Mouse (Mus musculus) liver, postnatal 0 days (tissue): ENCODE measurements around the gene Plekhm3. TPM values are rescaled to one million over a fixed set of nuclear protein-coding genes. Genes with fewer than 3 reads are reported as not detected.

Experiments
- ATAC-seq: fragments of 200-750 bp; cut with Nextera tagmentation; 2 replicates; pipeline ENCODE4 v1.8.0; 2017; ENCODE audit warnings: mild to moderate bottlenecking, moderate library complexity
- DNase-seq: peaks from one replicate; pipeline ENCODE4 v3.0.0-alpha.2; 2016
- H3K27ac ChIP-seq: fragments of 300-500 bp; sonication (generic); 2 replicates; pipeline ENCODE4 v1.5.1; 2014; ENCODE audit warnings: antibody characterized with exemption, moderate library complexity, mild to moderate bottlenecking, low read depth
- H3K27me3 ChIP-seq: fragments of 300-500 bp; sonication (generic); 2 replicates; pipeline ENCODE4 v1.6.1; 2014; ENCODE audit warnings: low read length, control low read depth, mixed read lengths; ENCODE audit not compliant: insufficient read depth
- H3K36me3 ChIP-seq: fragments of 300-500 bp; sonication (generic); replicated peaks from 2 replicates; pipeline ENCODE4 v1.6.1; 2014; ENCODE audit warnings: mild to moderate bottlenecking, control low read depth, low read length, moderate library complexity, mixed read lengths; ENCODE audit not compliant: insufficient read depth
- H3K4me1 ChIP-seq: fragments of 300-500 bp; sonication (generic); 2 replicates; pipeline ENCODE4 v1.6.1; 2014; ENCODE audit warnings: antibody characterized with exemption, mild to moderate bottlenecking, control low read depth; ENCODE audit not compliant: insufficient read depth
- H3K4me2 ChIP-seq: fragments of 300-500 bp; sonication (generic); 2 replicates; pipeline ENCODE4 v1.6.1; 2014; ENCODE audit warnings: low read depth, mild to moderate bottlenecking, low read length, moderate library complexity, mixed read lengths
- H3K4me3 ChIP-seq: fragments of 300-500 bp; sonication (generic); 2 replicates; pipeline ENCODE4 v1.5.1; 2014; ENCODE audit warnings: low read depth, low read length
- H3K9ac ChIP-seq: fragments of 300-500 bp; sonication (generic); replicated peaks from 2 replicates; pipeline ENCODE4 v1.6.1; 2014; ENCODE audit warnings: mild to moderate bottlenecking, moderate library complexity
- H3K9me3 ChIP-seq: fragments of 300-500 bp; sonication (generic); 2 replicates; pipeline ENCODE4 v1.6.1; 2016; ENCODE audit warnings: mild to moderate bottlenecking, control low read depth, low read length, mixed read lengths
- CTCF ChIP-seq: sonication (generic); IDR thresholded peaks from 2 replicates; pipeline ENCODE4 v1.5.1; 2016; ENCODE audit warnings: antibody characterized with exemption, low read depth
- EP300 ChIP-seq: IDR thresholded peaks from 2 replicates; pipeline ENCODE4 v1.6.1; 2016; ENCODE audit warnings: antibody characterized with exemption, low read depth, mild to moderate bottlenecking
- WGBS: fragments of 180-500 bp; shearing (Covaris S2); extraction: QIAGEN DNeasy Blood & Tissue Kit; methylation state at CpG from one replicate; pipeline ENCODE4 v1.1.7; 2014; ENCODE audit not compliant: insufficient replicate concordance; 5-methylcytosine and 5-hydroxymethylcytosine counted together
- polyA plus RNA-seq: library from polyadenylated mRNA; unstranded; fragments of >200 nt; fragmentation: Nextera tagmentation; extraction: Ambion mirVana; gene quantifications from 2 replicates; pipeline ENCODE4 v1.2.1, GENCODE M21; 2015

Gene Plekhm3
- polyA plus RNA-seq, 1 experiment from 2014 or later: 1.4 TPM

DNA sequence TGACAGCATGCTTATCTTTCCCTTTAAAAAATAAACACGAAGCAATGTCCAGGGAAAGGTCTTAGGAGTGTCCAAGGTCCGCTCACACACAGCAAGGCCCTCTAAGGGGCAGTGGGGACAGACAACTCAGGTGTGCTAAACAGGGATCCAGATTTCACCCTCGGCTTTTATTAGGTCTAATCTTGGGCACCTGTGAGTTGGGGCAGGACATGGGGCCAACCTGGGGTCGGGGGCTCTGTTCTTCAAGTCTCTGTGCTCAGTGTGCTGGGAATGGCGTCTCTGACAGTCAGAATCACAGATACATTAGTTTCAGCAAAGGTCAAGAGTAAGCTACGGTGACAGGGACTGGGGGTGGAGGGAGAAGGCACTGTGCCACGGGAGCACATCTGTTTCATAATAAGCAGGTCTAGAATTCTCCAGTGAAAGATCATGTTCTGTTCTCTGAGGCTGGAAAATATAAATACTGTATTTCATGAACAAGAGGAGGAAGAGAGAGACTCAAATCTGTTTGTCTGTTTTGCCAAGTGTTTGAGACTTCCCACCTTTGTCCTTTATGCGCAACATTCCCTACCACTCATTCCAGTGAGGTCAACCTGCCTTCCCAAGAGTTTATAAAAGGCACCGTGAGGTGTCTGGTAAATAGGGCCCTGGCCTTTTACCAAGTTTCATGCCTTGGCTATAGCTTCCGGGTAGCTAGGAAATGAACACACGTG is 163.9 kb downstream of the Plekhm3 start:
- H3K27me3 ChIP-seq: no peaks in the 10 kb centered on the region
- H3K4me1 ChIP-seq: peaks cover 35% of the 10 kb centered on the region
- no peaks in the 10 kb centered on the region for H3K36me3 ChIP-seq
- H3K4me2 ChIP-seq: no peak overlapping the region
- ATAC-seq (peak; percentile 72), DNase-seq (no peak)
- WGBS: 51% methylated on average over 11 of the region's 11 CpGs
- H3K9me3 ChIP-seq: no peaks in the 10 kb centered on the region
- no peak overlapping the region for H3K9ac ChIP-seq
- peak overlapping the region; percentile 90 for H3K27ac ChIP-seq
- TF ChIP-seq EP300: peak; percentile 52; the same call in 1 of the 2 replicates
- TF ChIP-seq CTCF: no peak
- H3K4me3 ChIP-seq: no peak overlapping the region

DNA sequence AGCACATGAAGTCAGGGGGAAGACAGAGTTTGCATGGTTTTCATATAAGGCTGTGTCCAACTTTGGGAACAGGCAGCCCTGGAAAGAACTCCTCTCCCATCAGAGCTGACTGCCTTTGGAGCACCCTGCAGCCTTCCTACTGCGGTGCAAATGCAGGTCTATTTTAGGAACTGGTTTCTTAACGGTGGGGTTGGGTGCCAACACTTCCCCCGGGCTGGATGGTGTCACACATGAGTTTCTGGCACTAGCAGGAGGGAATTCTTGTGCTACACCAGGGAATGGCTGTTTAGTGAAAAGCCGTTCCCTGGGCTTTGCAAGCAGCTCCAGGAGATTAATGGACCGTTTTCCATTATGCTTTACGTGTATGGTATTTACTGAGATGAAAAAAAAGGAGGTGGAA is 164.8 kb downstream of the Plekhm3 start:
- H3K4me1 ChIP-seq: peaks cover 34% of the 10 kb centered on the region
- WGBS: 42% methylated on average over 6 of the region's 6 CpGs
- H3K9me3 ChIP-seq: no peaks in the 10 kb centered on the region
- no peak for TF ChIP-seq CTCF
- TF ChIP-seq EP300: no peak
- DNase-seq (no peak), ATAC-seq (no peak)
- no peak overlapping the region for H3K9ac ChIP-seq
- no peaks in the 10 kb centered on the region for H3K27me3 ChIP-seq
- H3K4me3 ChIP-seq: no peak overlapping the region
- H3K36me3 ChIP-seq: no peaks in the 10 kb centered on the region
- H3K27ac ChIP-seq: no peak overlapping the region
- H3K4me2 ChIP-seq: no peak overlapping the region

DNA sequence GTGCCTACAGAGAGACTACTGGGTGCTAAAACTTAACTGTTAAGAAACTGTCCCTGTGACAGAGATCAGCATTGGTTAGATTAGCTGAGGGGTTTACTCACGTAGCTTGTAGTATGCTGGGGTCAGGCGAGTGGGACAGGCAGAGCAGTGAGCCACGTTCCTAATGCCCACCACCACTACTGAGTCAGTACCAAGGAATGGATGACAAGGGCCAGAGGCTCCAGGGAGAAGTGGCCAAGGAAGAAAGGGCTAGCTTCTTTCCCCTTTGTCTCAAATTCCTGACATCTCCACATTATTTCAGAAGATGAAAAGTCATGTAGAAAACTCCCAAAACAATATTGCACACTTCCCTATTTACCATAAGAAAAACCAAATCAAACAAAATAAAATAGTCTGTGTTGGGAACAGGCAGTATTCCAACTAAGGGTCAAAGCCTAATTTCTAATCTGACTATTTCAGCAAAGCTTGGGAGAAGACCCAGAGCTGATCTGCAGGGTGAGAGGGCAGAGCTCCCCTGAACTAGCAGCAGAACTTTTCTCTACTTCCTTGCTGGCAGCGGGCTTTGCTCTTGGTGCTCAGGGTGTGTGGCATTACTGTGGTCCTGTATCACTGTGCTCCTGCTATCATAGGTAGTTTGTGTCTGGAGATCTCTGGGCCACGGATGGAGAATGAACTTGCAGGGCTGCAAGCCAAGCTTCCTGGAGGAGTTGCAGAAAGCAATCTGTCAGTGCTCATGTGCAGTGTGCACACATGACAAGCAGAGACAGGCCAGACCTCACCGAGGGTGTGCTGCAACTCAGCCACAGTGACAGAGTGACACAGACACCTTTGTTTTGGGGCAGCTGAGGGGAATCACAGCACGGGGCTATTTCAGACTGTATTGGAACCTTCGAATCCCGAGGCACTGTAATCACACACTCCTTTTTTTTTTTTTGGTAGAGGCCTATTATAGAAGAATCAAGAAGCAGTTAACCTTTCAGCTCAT is 165.5 kb downstream of the Plekhm3 start:
- no peak for ATAC-seq
- no peak for DNase-seq
- Histone ChIP-seq H3K9ac (no peak overlapping the region), H3K4me3 (no peak overlapping the region), H3K4me2 (no peak overlapping the region), H3K9me3 (no peaks in the 10 kb centered on the region), H3K27ac (no peak overlapping the region), H3K4me1 (peaks cover 32% of the 10 kb centered on the region), H3K36me3 (no peaks in the 10 kb centered on the region), H3K27me3 (no peaks in the 10 kb centered on the region)
- WGBS: 53% methylated on average over 9 of the region's 9 CpGs
- no peak for TF ChIP-seq EP300
- no peak for TF ChIP-seq CTCF

DNA sequence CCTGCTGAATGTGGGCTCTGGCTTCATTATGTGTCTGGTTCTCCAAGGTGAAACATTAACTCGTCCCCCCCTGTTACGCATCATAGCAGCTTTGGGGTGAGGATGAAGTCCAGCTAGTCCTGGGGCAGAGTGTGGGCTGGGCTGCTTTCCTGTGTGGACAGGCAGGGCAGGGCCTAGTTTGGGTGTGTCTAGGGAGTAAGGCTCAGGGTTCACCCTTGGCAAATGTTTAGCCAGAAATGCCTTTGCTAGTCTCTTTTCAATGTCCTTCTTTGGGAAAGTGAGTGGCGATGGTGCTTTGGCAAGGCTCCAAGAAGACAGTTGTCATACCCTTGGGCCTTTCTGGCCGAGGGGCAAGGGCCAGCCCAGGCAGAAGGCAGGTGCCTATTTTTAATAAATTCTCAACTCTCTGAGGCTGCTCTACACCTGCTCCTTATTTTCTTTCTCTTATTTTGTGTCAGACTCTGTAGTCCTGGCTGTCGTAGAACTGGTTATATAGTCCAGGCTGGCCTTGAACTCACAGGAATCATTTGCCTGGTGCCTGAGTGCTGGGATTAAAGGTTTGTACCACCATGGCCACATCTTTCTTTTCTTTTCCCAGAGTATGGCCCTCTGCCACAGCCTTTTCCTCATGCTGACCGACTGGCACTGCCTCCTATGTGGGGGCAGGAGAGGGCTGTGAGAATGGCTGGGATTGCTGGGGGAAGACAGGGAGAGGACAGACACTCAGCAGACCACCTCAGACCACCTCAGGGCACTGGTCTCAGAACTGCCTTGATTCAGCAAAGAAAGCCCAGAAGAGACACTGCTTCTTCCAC is 168.7 kb downstream of the Plekhm3 start:
- Histone ChIP-seq H3K27ac (peak overlapping the region; percentile 85), H3K4me1 (peaks cover 18% of the 10 kb centered on the region), H3K27me3 (no peaks in the 10 kb centered on the region), H3K9ac (no peak overlapping the region), H3K4me2 (peak overlapping the region; percentile 13; the same call in 1 of the 2 replicates), H3K4me3 (no peak overlapping the region), H3K9me3 (no peaks in the 10 kb centered on the region), H3K36me3 (no peaks in the 10 kb centered on the region)
- ATAC-seq (peak; percentile 99), DNase-seq (peak; percentile 72)
- WGBS: 57% methylated on average over 6 of the region's 6 CpGs
- peak; percentile 43; the same call in 1 of the 2 replicates for TF ChIP-seq EP300
- TF ChIP-seq CTCF: no peak

DNA sequence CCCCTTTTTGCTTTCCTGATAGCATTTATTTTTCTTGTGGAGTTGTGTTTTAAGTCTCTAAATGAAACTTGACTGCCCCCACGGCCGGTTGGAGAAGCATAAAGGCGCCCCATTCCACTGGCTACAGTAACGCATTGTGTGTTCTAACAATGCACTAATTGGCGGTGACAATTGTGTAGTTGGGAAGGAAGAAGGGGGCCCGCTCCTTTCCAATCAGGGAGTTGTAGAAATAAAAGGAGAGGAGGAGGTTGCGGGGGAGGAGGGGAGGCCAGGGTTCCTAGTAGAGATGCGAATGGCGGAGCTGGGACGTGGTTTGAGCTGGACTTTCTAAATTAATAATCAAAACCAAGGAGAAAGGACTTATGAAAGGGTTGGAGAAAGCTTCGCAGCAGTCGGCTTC is 176.8 kb downstream of the Plekhm3 start:
- no peaks in the 10 kb centered on the region for H3K4me1 ChIP-seq
- H3K36me3 ChIP-seq: no peaks in the 10 kb centered on the region
- no peaks in the 10 kb centered on the region for H3K27me3 ChIP-seq
- no peak overlapping the region for H3K4me2 ChIP-seq
- 83% methylated on average over 12 of the region's 12 CpGs for WGBS
- no peak for DNase-seq
- H3K9me3 ChIP-seq: no peaks in the 10 kb centered on the region
- no peak overlapping the region for H3K27ac ChIP-seq
- TF ChIP-seq CTCF (no peak), EP300 (no peak)
- ATAC-seq: no peak
- no peak overlapping the region for H3K9ac ChIP-seq
- H3K4me3 ChIP-seq: no peak overlapping the region
